Mouse (Mus musculus) megakaryocyte-erythroid progenitor cell, adult 5-6 weeks (primary cell): ENCODE data around the gene Gm10720. TPM values are rescaled to one million over a fixed set of nuclear protein-coding genes. Genes with fewer than 3 reads are reported as not detected.
"Not testable (repeated sequence)": the region's sequence is repeated elsewhere in the genome, so short reads cannot be mapped to it uniquely, and the experiment has no call there.

Experiments
- ATAC-seq: replicated peaks from 2 replicates; pipeline ENCODE4 v1.8.0; 2016; ENCODE audit warnings: mild to moderate bottlenecking, inconsistent platforms; ENCODE audit not compliant: severe bottlenecking, poor library complexity, low FRiP score, low TSS enrichment
- total RNA-seq, 2 experiments: library from RNA; stranded (forward) in 1 of 2; stranded (reverse) in 1 of 2; fragments of 200-1000, 215-1000 nt in 1 of 2; fragments of >200 nt in 1 of 2; fragmentation: Nextera tagmentation in 1 of 2; gene quantifications; 2 replicates each; pipeline ENCODE4 v1.2.3; 2014 to 2017

Gm10720 gene
- total RNA-seq (2014; fragmentation: Nextera tagmentation) = not detected in 2 replicates
- 5.9 TPM in 1 of 2 replicates, not detected in the other for total RNA-seq (2017)

- ATAC-seq = not testable (repeated sequence)
These were observed at the start of gene Gm10720 for GRCm38 (mm10) chr9:3015354-3015753. Gene Gm10720, plus strand, starts transcription at chr9:3015654.

GRCm38 (mm10) chr9:3000445-3000972 is 14.9 kb upstream of the Gm10720 start, which contains the start of gene Gm10722:
Gene Gm10722, plus strand, starts transcription at chr9:3000922.
- ATAC-seq = not testable (repeated sequence)

- ATAC-seq = not testable (repeated sequence)
These were observed 14.4 kb upstream of the Gm10720 start for GRCm38 (mm10) chr9:3001006-3001405.

GRCm38 (mm10) chr9:3001948-3002659 is 13.3 kb upstream of the Gm10720 start:
- peak; percentile 48; the same call in 1 of the 2 replicates for ATAC-seq

- ATAC-seq = not testable (repeated sequence)
These were observed 12.6 kb upstream of the Gm10720 start, which contains the start of gene Gm11168 for GRCm38 (mm10) chr9:3002794-3003396. Gene Gm11168, plus strand, starts transcription at chr9:3003346.

- ATAC-seq = peak; percentile 46
These were observed 9.3 kb upstream of the Gm10720 start for GRCm38 (mm10) chr9:3006179-3006578.

GRCm38 (mm10) chr9:3006636-3007035 is 8.8 kb upstream of the Gm10720 start:
- not testable (repeated sequence) for ATAC-seq

GRCm38 (mm10) chr9:3007272-3007671 is 8.2 kb upstream of the Gm10720 start:
- peak; percentile 40 for ATAC-seq

GRCm38 (mm10) chr9:3009331-3009730 is 6.1 kb upstream of the Gm10720 start:
- ATAC-seq = peak; percentile 32

- ATAC-seq = peak; percentile 70
These were observed 3.3 kb upstream of the Gm10720 start for GRCm38 (mm10) chr9:3012054-3012621.

- peak; percentile 51 for ATAC-seq
These were observed 2.6 kb upstream of the Gm10720 start, which contains the start of gene Gm10721 for GRCm38 (mm10) chr9:3012733-3013279. Gene Gm10721, plus strand, starts transcription at chr9:3013140.

- not testable (repeated sequence) for ATAC-seq
These were observed 442 bp downstream of the Gm10720 start for GRCm38 (mm10) chr9:3015896-3016295.

- ATAC-seq = not testable (repeated sequence)
These were observed 1.7 kb downstream of the Gm10720 start, which contains the start of gene Gm10719 for GRCm38 (mm10) chr9:3017108-3017507. Gene Gm10719, plus strand, starts transcription at chr9:3017408.

- not testable (repeated sequence) for ATAC-seq
These were observed 3.5 kb downstream of the Gm10720 start for GRCm38 (mm10) chr9:3018944-3019343.

GRCm38 (mm10) chr9:3019835-3020727 is 4.6 kb downstream of the Gm10720 start:
- ATAC-seq = peak; percentile 65

- not testable (repeated sequence) for ATAC-seq
These were observed 7.0 kb downstream of the Gm10720 start for GRCm38 (mm10) chr9:3022316-3023008.

GRCm38 (mm10) chr9:3023312-3023984 is 8.0 kb downstream of the Gm10720 start, which contains the start of gene Gm10718:
Gene Gm10718, plus strand, starts transcription at chr9:3023547.
- ATAC-seq = not testable (repeated sequence)
